Mouse (Mus musculus): ENCODE data around the gene Olfr1462. TPM values are rescaled to one million over a fixed set of nuclear protein-coding genes. Genes with fewer than 3 reads are reported as not detected.

The Olfr1462 gene
- not detected for polyA plus RNA-seq (2012; fragmentation: generic; extraction: Trizol)

DNA sequence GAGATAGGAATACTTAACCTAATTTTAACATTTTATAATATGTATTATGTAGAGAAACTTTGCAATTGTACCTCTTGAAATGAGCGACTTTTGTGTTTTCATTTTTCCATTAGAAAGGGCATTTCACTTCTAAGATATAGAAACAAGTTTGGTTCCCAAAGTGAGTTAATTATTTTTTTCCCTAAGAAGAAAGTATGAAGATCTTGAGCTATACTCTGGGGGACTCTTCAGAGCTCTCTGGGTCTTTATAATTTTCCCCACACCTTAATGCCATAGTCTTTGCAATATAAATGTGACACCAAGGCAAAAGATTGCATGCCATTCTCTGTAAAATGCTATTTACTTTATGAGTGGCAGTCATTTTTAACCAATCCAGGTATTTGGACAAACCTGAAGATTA, at the start of gene Olfr1462:
Gene Olfr1462, plus strand, starts transcription at position 301 of the 400 bp plus-strand sequence.

DNA sequence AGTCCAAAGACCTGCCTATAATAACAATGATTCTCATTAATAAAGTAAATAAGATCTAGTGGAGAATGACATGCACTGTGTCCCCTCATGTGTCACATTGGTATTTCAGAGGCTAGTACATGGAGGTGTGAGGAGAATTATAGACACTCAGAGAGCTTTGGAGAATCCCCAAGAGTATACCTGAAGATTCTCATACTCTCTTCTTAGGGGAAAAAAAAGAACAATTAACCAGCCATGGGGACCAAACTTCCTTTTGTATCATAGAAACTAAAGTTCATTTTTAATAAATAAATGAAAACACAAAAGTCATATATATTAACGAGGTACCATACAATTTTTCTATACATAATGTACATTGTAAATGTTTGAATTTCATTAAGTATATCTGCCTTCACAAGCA, 36.1 kb upstream of the Olfr1462 start, which contains the start of gene Olfr1459:
Gene Olfr1459, minus strand, starts transcription at position 101 of the 400 bp plus-strand sequence.

GRCm38 (mm10) chr19:13162700-13163099, 22.8 kb upstream of the Olfr1462 start, which contains the start of gene Olfr1461:
Gene Olfr1461 (plus strand): TSS chr19:13163000.

GRCm38 (mm10) chr19:13231028-13231427, 45.5 kb downstream of the Olfr1462 start, which contains the start of gene Olfr1463:
Gene Olfr1463 (plus strand): TSS chr19:13231328.

Other genes with a start within 250 kb of the Olfr1462 start
- not detected for gene Olfr1450, start 235.5 kb upstream of the Olfr1462 start, polyA plus RNA-seq (2012; fragmentation: generic; extraction: Trizol)
- not detected for gene Olfr1451, start 190.7 kb upstream of the Olfr1462 start, polyA plus RNA-seq (2012; fragmentation: generic; extraction: Trizol)
- gene Olfr1453, start 157.4 kb upstream of the Olfr1462 start, polyA plus RNA-seq (2012; fragmentation: generic; extraction: Trizol) = not detected
- gene Olfr1454, start 125.1 kb upstream of the Olfr1462 start, polyA plus RNA-seq (2012; fragmentation: generic; extraction: Trizol) = not detected
- gene Olfr1457, start 87.8 kb upstream of the Olfr1462 start, polyA plus RNA-seq (2012; fragmentation: generic; extraction: Trizol) = not detected
- gene Olfr1458, start 79.0 kb upstream of the Olfr1462 start, polyA plus RNA-seq (2012; fragmentation: generic; extraction: Trizol) = not detected
- not detected for gene Olfr1459, start 36.2 kb upstream of the Olfr1462 start, polyA plus RNA-seq (2012; fragmentation: generic; extraction: Trizol)
- gene Olfr1461, start 22.7 kb upstream of the Olfr1462 start, polyA plus RNA-seq (2012; fragmentation: generic; extraction: Trizol) = not detected
- not detected for gene Olfr1463, start 45.6 kb downstream of the Olfr1462 start, polyA plus RNA-seq (2012; fragmentation: generic; extraction: Trizol)
- not detected for gene Olfr1465, start 129.8 kb downstream of the Olfr1462 start, polyA plus RNA-seq (2012; fragmentation: generic; extraction: Trizol)
- not detected for gene Olfr1466, start 153.1 kb downstream of the Olfr1462 start, polyA plus RNA-seq (2012; fragmentation: generic; extraction: Trizol)
- gene Olfr1467, start 176.5 kb downstream of the Olfr1462 start, polyA plus RNA-seq (2012; fragmentation: generic; extraction: Trizol) = not detected
- not detected for gene Olfr1469, start 222.1 kb downstream of the Olfr1462 start, polyA plus RNA-seq (2012; fragmentation: generic; extraction: Trizol)

Measured in C3H10T1/2 (cell line).